Mouse (Mus musculus) heart, embryonic 14.5 days (tissue): ENCODE data around the gene Piezo1. TPM values are rescaled to one million over a fixed set of nuclear protein-coding genes. Genes with fewer than 3 reads are reported as not detected.
A peak's percentile ranks its signal among the peaks of the same experiment; 100 is the strongest.
"Not testable (repeated sequence)": the region's sequence is repeated elsewhere in the genome, so short reads cannot be mapped to it uniquely, and the experiment has no call there.

Source experiments
- ATAC-seq: fragments of 200-750 bp; cut with Nextera tagmentation; 2 replicates; pipeline ENCODE4 v1.8.0; 2017; ENCODE audit warnings: low read depth, moderate TSS enrichment; ENCODE audit not compliant: insufficient number of reproducible peaks, insufficient read depth, low FRiP score
- H3K27ac ChIP-seq, 2 experiments: fragments of 200-500 bp in 1 of 2; fragments of 300-500 bp in 1 of 2; sonication (generic) in 1 of 2; replicated peaks in 1 of 2; 2 replicates each; pipeline ENCODE4 v1.5.1; 2012 to 2014; ENCODE audit warnings: low read depth in 2 of 2, low read length in 2 of 2, control low read depth in 1 of 2, mild to moderate bottlenecking in 1 of 2, mixed read lengths in 1 of 2; ENCODE audit not compliant: control insufficient read depth in 1 of 2, insufficient read depth in 1 of 2
- H3K27me3 ChIP-seq: fragments of 300-500 bp; sonication (generic); 2 replicates; pipeline ENCODE4 v1.6.1; 2014; ENCODE audit warnings: mild to moderate bottlenecking, low read length, control low read depth; ENCODE audit not compliant: control insufficient read depth, insufficient read depth
- H3K36me3 ChIP-seq: fragments of 300-500 bp; sonication (generic); 2 replicates; pipeline ENCODE4 v1.6.1; 2014; ENCODE audit warnings: mild to moderate bottlenecking, control low read depth, low read length, mixed read lengths; ENCODE audit not compliant: control insufficient read depth, insufficient read depth
- H3K4me1 ChIP-seq, 2 experiments: fragments of 200-500 bp in 1 of 2; fragments of 300-500 bp in 1 of 2; sonication (generic) in 1 of 2; 2 replicates each; pipeline ENCODE4 v1.6.1; 2012 to 2014; ENCODE audit warnings: low read length in 2 of 2, control low read depth in 1 of 2, mixed read lengths in 1 of 2; ENCODE audit not compliant: control insufficient read depth in 2 of 2, insufficient read depth in 2 of 2
- H3K4me2 ChIP-seq: fragments of 300-500 bp; sonication (generic); 2 replicates; pipeline ENCODE4 v1.6.1; 2014; ENCODE audit warnings: mild to moderate bottlenecking, low read length
- H3K4me3 ChIP-seq, 2 experiments: fragments of 200-500 bp in 1 of 2; fragments of 300-500 bp in 1 of 2; sonication (generic) in 1 of 2; 2 replicates each; pipeline ENCODE4 v1.5.1; 2012 to 2014; ENCODE audit warnings: low read length in 2 of 2, mild to moderate bottlenecking in 2 of 2, control low read depth in 1 of 2, low read depth in 1 of 2, moderate library complexity in 1 of 2; ENCODE audit not compliant: control insufficient read depth in 1 of 2, insufficient read depth in 1 of 2
- H3K9ac ChIP-seq: fragments of 300-500 bp; sonication (generic); 2 replicates; pipeline ENCODE4 v1.6.1; 2014; ENCODE audit warnings: mild to moderate bottlenecking, low read length
- H3K9me3 ChIP-seq: fragments of 300-500 bp; sonication (generic); 2 replicates; pipeline ENCODE4 v1.6.1; 2016; ENCODE audit warnings: low read length, control low read depth; ENCODE audit not compliant: control insufficient read depth
- WGBS: fragments of 180-500 bp; shearing (Covaris S2); extraction: QIAGEN DNeasy Blood & Tissue Kit; methylation state at CpG from one replicate; pipeline ENCODE4 v1.1.7; 2014; 5-methylcytosine and 5-hydroxymethylcytosine counted together
- polyA plus RNA-seq: library from polyadenylated mRNA; unstranded; fragments of >200 nt; fragmentation: Nextera tagmentation; extraction: Ambion mirVana; gene quantifications from 2 replicates; pipeline ENCODE4 v1.2.1, GENCODE M21; 2014

Piezo1 gene
- polyA plus RNA-seq, 1 experiment from 2014 or later: 14.9 TPM

GRCm38 (mm10) chr8:122575286-122575685, 24.2 kb upstream of the Piezo1 start:
- peak overlapping the region; percentile 90; the same call in 1 of the 2 replicates for H3K9ac ChIP-seq
- ATAC-seq: no peak
- no peaks in the 10 kb centered on the region for H3K27me3 ChIP-seq
- WGBS: 60% methylated on average over 8 of the region's 8 CpGs
- H3K9me3 ChIP-seq: no peaks in the 10 kb centered on the region
- H3K36me3 ChIP-seq: peaks cover 41% of the 10 kb centered on the region
- 0 out of 4 replicates have a peak overlapping the region, but pooled peaks of 1 of the 2 experiments have one; percentile 2 for H3K4me3 ChIP-seq
- H3K4me2 ChIP-seq: peak overlapping the region; percentile 83
- H3K27ac ChIP-seq: 0 out of 4 replicates have a peak overlapping the region, but pooled peaks of 1 of the 2 experiments have one; percentile 53
- H3K4me1 ChIP-seq: peaks cover 25 to 36% of the 10 kb centered on the region in 2 experiments

GRCm38 (mm10) chr8:122574667-122575251, 23.6 kb upstream of the Piezo1 start:
- 9% methylated on average over 10 of the region's 10 CpGs for WGBS
- peak overlapping the region; percentile 20 to 53; a peak in 2 of 4 replicates for H3K27ac ChIP-seq
- H3K4me3 ChIP-seq: 0 out of 4 replicates have a peak overlapping the region, but pooled peaks of 1 of the 2 experiments have one; percentile 2
- no peak for ATAC-seq
- peaks cover 23 to 37% of the 10 kb centered on the region in 2 experiments for H3K4me1 ChIP-seq
- H3K9me3 ChIP-seq: no peaks in the 10 kb centered on the region
- H3K9ac ChIP-seq: peak overlapping the region; percentile 8; the same call in 1 of the 2 replicates
- H3K36me3 ChIP-seq: peaks cover 47% of the 10 kb centered on the region
- H3K27me3 ChIP-seq: no peaks in the 10 kb centered on the region
- peak overlapping the region; percentile 83 for H3K4me2 ChIP-seq

- H3K4me2 ChIP-seq: peak overlapping the region; percentile 83; the same call in 1 of the 2 replicates
Observed at GRCm38 (mm10) chr8:122574264-122574663, 23.1 kb upstream of the Piezo1 start.

GRCm38 (mm10) chr8:122573577-122573976, 22.4 kb upstream of the Piezo1 start:
- 69% methylated on average over 9 of the region's 9 CpGs for WGBS
- Histone ChIP-seq H3K27me3 (no peaks in the 10 kb centered on the region), H3K4me1 (peaks cover 31 to 42% of the 10 kb centered on the region in 2 experiments), H3K9me3 (no peaks in the 10 kb centered on the region), H3K4me2 (no peak overlapping the region), H3K27ac (no peak overlapping the region), H3K36me3 (peaks cover 52% of the 10 kb centered on the region), H3K9ac (no peak overlapping the region), H3K4me3 (no peak overlapping the region)
- no peak for ATAC-seq

More at GRCm38 (mm10) chr8:122574264-122574663, 23.1 kb upstream of the Piezo1 start:
- Histone ChIP-seq H3K27me3 (no peaks in the 10 kb centered on the region), H3K36me3 (peaks cover 52% of the 10 kb centered on the region), H3K9me3 (no peaks in the 10 kb centered on the region), H3K27ac (peak overlapping the region; percentile 20 to 53; a peak in 2 of 4 replicates), H3K9ac (peak overlapping the region; percentile 8; the same call in 1 of the 2 replicates), H3K4me3 (no peak overlapping the region), H3K4me1 (peaks cover 26 to 37% of the 10 kb centered on the region in 2 experiments)
- WGBS: 38% methylated on average over 3 of the region's 3 CpGs
- ATAC-seq: no peak

GRCm38 (mm10) chr8:122573176-122573575, 22.0 kb upstream of the Piezo1 start:
- Histone ChIP-seq H3K36me3 (peaks cover 52% of the 10 kb centered on the region), H3K4me1 (peaks cover 31 to 45% of the 10 kb centered on the region in 2 experiments)
- H3K4me3 ChIP-seq, H3K27me3 ChIP-seq, H3K9me3 ChIP-seq, H3K9ac ChIP-seq, H3K4me2 ChIP-seq, H3K27ac ChIP-seq, ATAC-seq: not testable (repeated sequence)
- WGBS: 58% methylated on average over 4 of the region's 4 CpGs

- WGBS: 90% methylated on average over 3 of the region's 3 CpGs
- no peak overlapping the region for H3K9ac ChIP-seq
Observed at GRCm38 (mm10) chr8:122572751-122573150, 21.6 kb upstream of the Piezo1 start.

GRCm38 (mm10) chr8:122571750-122572267, 20.7 kb upstream of the Piezo1 start:
- no peak for ATAC-seq
- peaks cover 52% of the 10 kb centered on the region for H3K36me3 ChIP-seq
- no peak overlapping the region for H3K9ac ChIP-seq
- H3K4me3 ChIP-seq: no peak overlapping the region
- no peaks in the 10 kb centered on the region for H3K27me3 ChIP-seq
- no peaks in the 10 kb centered on the region for H3K9me3 ChIP-seq
- H3K4me2 ChIP-seq: no peak overlapping the region
- H3K4me1 ChIP-seq: peaks cover 31 to 43% of the 10 kb centered on the region in 2 experiments
- H3K27ac ChIP-seq: no peak overlapping the region
- 92% methylated on average over 17 of the region's 17 CpGs for WGBS

More at GRCm38 (mm10) chr8:122572751-122573150, 21.6 kb upstream of the Piezo1 start:
- Histone ChIP-seq H3K9me3 (no peaks in the 10 kb centered on the region), H3K36me3 (peaks cover 52% of the 10 kb centered on the region), H3K4me1 (peaks cover 31 to 45% of the 10 kb centered on the region in 2 experiments), H3K4me2 (no peak overlapping the region), H3K27ac (no peak overlapping the region), H3K4me3 (no peak overlapping the region), H3K27me3 (no peaks in the 10 kb centered on the region)
- no peak for ATAC-seq
